21 mouse cellular contexts compared by ENCODE assay signal in genomic region chr13:99096837-99097236, GRCm38 (mm10).
"Had no signal": no experiment of that assay in that cellular context is flagged by ENCODE, and none has a peak within 500 bp of the region (broad histone marks: within the 10 kb centered on the region; RNA-seq: fewer than 3 reads in every experiment).

No protein-coding gene starts in this region.

- H3K4me2 ChIP-seq: liver, embryonic 15.5 days; lung, embryonic 15.5 days; midbrain, embryonic 13.5 days; neural tube, embryonic 13.5 days; neural tube, embryonic 15.5 days had no signal

- H3K27me3 ChIP-seq: lung, embryonic 15.5 days; neural tube, embryonic 13.5 days; neural tube, embryonic 15.5 days had no signal

- H3K9ac ChIP-seq: liver, embryonic 15.5 days; liver, postnatal 0 days; lung, embryonic 15.5 days; midbrain, embryonic 13.5 days; neural tube, embryonic 13.5 days; neural tube, embryonic 15.5 days had no signal

- H3K36me3 ChIP-seq: liver, embryonic 15.5 days; lung, embryonic 15.5 days; midbrain, embryonic 10.5 days; midbrain, embryonic 13.5 days; neural tube, embryonic 13.5 days; neural tube, embryonic 15.5 days had no signal

- ATAC-seq: liver, postnatal 0 days; lung, postnatal 0 days; midbrain, embryonic 13.5 days; midbrain, embryonic 16.5 days had no signal

- H3K4me3 ChIP-seq: liver, embryonic 15.5 days; lung, embryonic 15.5 days; midbrain, embryonic 10.5 days; midbrain, embryonic 13.5 days; myocyte; neural tube, embryonic 13.5 days; neural tube, embryonic 15.5 days had no signal

- DNase-seq: liver, postnatal 0 days; lung, adult 2 months; lung, postnatal 14 days; lung, postnatal 36 days; right cerebral cortex, adult 18-20 months; right cerebral cortex, postnatal 25 days; right cerebral cortex, postnatal 4 days; spleen, adult 18-20 months; thymus, adult 18-20 months; thymus, postnatal 14 days; thymus, postnatal 36 days had no signal

- H3K9me3 ChIP-seq: liver, embryonic 15.5 days; lung, embryonic 15.5 days; midbrain, embryonic 10.5 days; midbrain, embryonic 13.5 days; neural tube, embryonic 13.5 days; neural tube, embryonic 15.5 days had no signal

- H3K27ac ChIP-seq: liver, embryonic 15.5 days; lung, embryonic 15.5 days; macrophage; midbrain, embryonic 10.5 days; midbrain, embryonic 13.5 days; neural tube, embryonic 13.5 days; neural tube, embryonic 15.5 days had no signal
